Mouse (Mus musculus) pancreas, adult 10 weeks (tissue): ENCODE measurements around the gene Csrp2. TPM values are rescaled to one million over a fixed set of nuclear protein-coding genes. Genes with fewer than 3 reads are reported as not detected.

ENCODE experiments used
- polyA plus RNA-seq: library from polyadenylated mRNA; stranded (reverse); fragments of 350-450 nt; fragmentation: Illumina TruSeq; extraction: RNeasy Lipid Tissue Mini Kit (QIAGEN cat#74804); gene quantifications from one replicate; pipeline ENCODE4 v1.2.3, GENCODE M21; 2015; ENCODE audit warnings: low read depth, low replicate concordance; ENCODE audit not compliant: insufficient read depth

Csrp2 gene
- polyA plus RNA-seq: 62.7 TPM

DNA sequence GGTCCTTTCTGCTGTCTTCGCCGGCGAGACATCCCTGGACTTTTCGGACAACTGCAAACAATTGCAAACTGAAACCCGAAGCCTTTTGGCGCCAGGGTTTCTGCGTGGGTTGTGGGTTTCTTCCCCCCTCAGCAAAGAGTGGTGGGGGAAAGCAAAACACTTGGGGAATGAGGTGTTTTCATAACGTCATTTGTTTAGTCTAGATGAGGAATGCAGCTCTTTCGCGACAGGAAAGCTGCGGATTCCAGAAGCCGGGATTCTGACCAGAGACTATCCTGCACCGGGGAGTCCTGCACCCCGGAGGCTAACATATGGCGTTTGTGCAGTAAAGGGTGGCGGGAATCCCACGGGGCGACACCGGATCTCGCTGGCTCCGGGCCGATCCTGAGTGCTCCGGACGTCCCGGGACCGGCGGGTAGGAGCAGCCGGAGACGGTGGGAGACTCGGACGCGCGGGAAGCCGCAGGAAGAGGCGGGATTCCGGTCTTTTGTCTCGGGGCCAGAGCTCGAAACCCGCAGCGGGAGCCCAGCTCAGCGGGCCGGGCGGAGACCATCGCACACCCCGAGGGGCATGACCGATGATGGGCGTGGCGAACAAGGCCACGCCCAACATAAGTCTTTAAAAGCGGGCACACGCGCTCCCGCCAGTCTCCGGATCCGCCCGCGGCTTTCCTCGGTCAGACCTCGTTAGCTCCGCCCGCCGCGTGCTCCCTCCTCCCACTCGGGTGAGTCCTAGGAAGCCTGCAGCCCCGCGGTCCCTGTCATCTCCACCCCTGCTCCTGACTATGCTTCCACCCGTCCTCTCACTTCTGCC is at the start of gene Csrp2:
Gene Csrp2, plus strand, starts transcription at position 259 of the 813 bp plus-strand sequence.

Other genes with a start within 250 kb of the Csrp2 start
- gene E2f7, start 174.3 kb upstream of the Csrp2 start, polyA plus RNA-seq: 0.18 TPM
- gene Zdhhc17, start 90.4 kb downstream of the Csrp2 start, polyA plus RNA-seq: 7.0 TPM
- gene Osbpl8, start 245.0 kb downstream of the Csrp2 start, polyA plus RNA-seq: 2.6 TPM